Comparison of ENCODE assay signal across 8 mouse cellular contexts in genomic region chr8:75213686-75214085, GRCm38 (mm10). TPM values are rescaled to one million over a fixed set of nuclear protein-coding genes. Genes with fewer than 3 reads are reported as not detected.
A peak's percentile ranks its signal among the peaks of the same experiment; 100 is the strongest.
DNase-seq lines count a peak whose midpoint lies in the region; ATAC-seq lines count a peak whose summit lies in the region.

Rasd2 (plus strand) TSS chr8:75213944.

- peak within 1 kb of the TSS; percentile 51 for H3K9ac ChIP-seq in lung, embryonic 16.5 days (ENCODE audit: low read length)
- H3K9ac ChIP-seq in heart, embryonic 14.5 days (ENCODE audit: low read length) = peak within 1 kb of the TSS; percentile 68
- peak within 1 kb of the TSS; percentile 45 for H3K9ac ChIP-seq in limb, embryonic 12.5 days (replicated peaks)
- H3K9ac ChIP-seq in stomach, embryonic 16.5 days (ENCODE audit: low read length) = peak within 1 kb of the TSS; percentile 67

- WGBS in lung, embryonic 16.5 days = 1% methylated on average over 42 of the region's 42 CpGs
- 1% methylated on average over 41 of the region's 42 CpGs for WGBS in heart, embryonic 14.5 days
- 1% methylated on average over 42 of the region's 42 CpGs for WGBS in limb, embryonic 12.5 days
- 1% methylated on average over 42 of the region's 42 CpGs for WGBS in stomach, embryonic 16.5 days

- H3K27me3 ChIP-seq in lung, embryonic 16.5 days (ENCODE audit: control insufficient read depth, insufficient read depth, low read depth, low read length) = peaks cover 25% of the 10 kb centered on the region
- peaks cover 56% of the 10 kb centered on the region for H3K27me3 ChIP-seq in heart, embryonic 14.5 days (ENCODE audit: control insufficient read depth, insufficient read depth, low read length)
- H3K27me3 ChIP-seq in limb, embryonic 12.5 days = peaks cover 90% of the 10 kb centered on the region
- H3K27me3 ChIP-seq in stomach, embryonic 16.5 days (ENCODE audit: control insufficient read depth, insufficient read depth, low read length) = peaks cover 31% of the 10 kb centered on the region

- no peak within 1 kb of the TSS for H3K27ac ChIP-seq in lung, embryonic 16.5 days (ENCODE audit: low read length)
- no peak within 1 kb of the TSS for H3K27ac ChIP-seq in heart, embryonic 14.5 days (replicated peaks in 1 of 2; ENCODE audit: control insufficient read depth in 1 of 2, insufficient read depth in 1 of 2, low read depth in 2 of 2, low read length in 2 of 2)
- no peak within 1 kb of the TSS for H3K27ac ChIP-seq in limb, embryonic 12.5 days
- H3K27ac ChIP-seq in stomach, embryonic 16.5 days (ENCODE audit: low read length) = no peak within 1 kb of the TSS

- H3K36me3 ChIP-seq in lung, embryonic 16.5 days (ENCODE audit: control insufficient read depth, insufficient read depth, low read length) = no peaks in the 10 kb centered on the region
- H3K36me3 ChIP-seq in heart, embryonic 14.5 days (ENCODE audit: control insufficient read depth, insufficient read depth, low read length) = no peaks in the 10 kb centered on the region
- no peaks in the 10 kb centered on the region for H3K36me3 ChIP-seq in limb, embryonic 12.5 days
- H3K36me3 ChIP-seq in stomach, embryonic 16.5 days (ENCODE audit: control insufficient read depth, insufficient read depth, low read length) = no peaks in the 10 kb centered on the region

- peak within 1 kb of the TSS; percentile 97 for H3K4me2 ChIP-seq in lung, embryonic 16.5 days (ENCODE audit: low read depth, low read length)
- H3K4me2 ChIP-seq in heart, embryonic 14.5 days (ENCODE audit: low read length) = peak within 1 kb of the TSS; percentile 93
- peak within 1 kb of the TSS; percentile 91 for H3K4me2 ChIP-seq in limb, embryonic 12.5 days
- H3K4me2 ChIP-seq in stomach, embryonic 16.5 days (ENCODE audit: low read depth, low read length) = peak within 1 kb of the TSS; percentile 99

- ATAC-seq in lung, embryonic 16.5 days (ENCODE audit: low read depth) = no peak
- ATAC-seq in heart, embryonic 14.5 days (ENCODE audit: insufficient number of reproducible peaks, insufficient read depth, low FRiP score, low read depth) = no peak
- ATAC-seq in limb, embryonic 12.5 days (ENCODE audit: insufficient number of reproducible peaks, insufficient read depth, low FRiP score, low TSS enrichment, low read depth) = no peak
- ATAC-seq in stomach, embryonic 16.5 days (ENCODE audit: insufficient read depth, low FRiP score) = no peak

- peaks cover 16% of the 10 kb centered on the region for H3K4me1 ChIP-seq in lung, embryonic 16.5 days (replicated peaks; ENCODE audit: control insufficient read depth, insufficient read depth, low read length)
- H3K4me1 ChIP-seq in heart, embryonic 14.5 days (ENCODE audit: control insufficient read depth in 2 of 2, insufficient read depth in 2 of 2, low read length in 2 of 2) = peaks cover 5 to 21% of the 10 kb centered on the region in 2 experiments; a peak in 3 of 4 replicates
- H3K4me1 ChIP-seq in limb, embryonic 12.5 days (replicated peaks) = peaks cover 7% of the 10 kb centered on the region
- peaks cover 20% of the 10 kb centered on the region for H3K4me1 ChIP-seq in stomach, embryonic 16.5 days (ENCODE audit: control insufficient read depth, insufficient read depth, low read length)

- no peaks in the 10 kb centered on the region for H3K9me3 ChIP-seq in lung, embryonic 16.5 days (ENCODE audit: control insufficient read depth, low read length)
- H3K9me3 ChIP-seq in heart, embryonic 14.5 days (ENCODE audit: control insufficient read depth, low read length) = no peaks in the 10 kb centered on the region
- H3K9me3 ChIP-seq in limb, embryonic 12.5 days = no peaks in the 10 kb centered on the region
- H3K9me3 ChIP-seq in stomach, embryonic 16.5 days (replicated peaks; ENCODE audit: control insufficient read depth, low read length) = no peaks in the 10 kb centered on the region

- peak within 1 kb of the TSS; percentile 58 for H3K4me3 ChIP-seq in lung, embryonic 16.5 days (ENCODE audit: low read length)
- peak within 1 kb of the TSS; percentile 43 to 56 for H3K4me3 ChIP-seq in heart, embryonic 14.5 days (ENCODE audit: control insufficient read depth in 1 of 2, insufficient read depth in 1 of 2, low read depth in 1 of 2, low read length in 2 of 2)
- peak within 1 kb of the TSS; percentile 50 for H3K4me3 ChIP-seq in limb, embryonic 12.5 days (replicated peaks)
- peak within 1 kb of the TSS; percentile 54 for H3K4me3 ChIP-seq in stomach, embryonic 16.5 days (replicated peaks; ENCODE audit: low read length)

- DNase-seq in cerebellum, adult 8-10 months = peak; percentile 25
- DNase-seq in cerebellum, postnatal 10 days = no peak
- DNase-seq in lung, postnatal 25 days (ENCODE audit: low spot score) = no peak
- no peak for DNase-seq in thymus, adult 18-20 months

RNA-seq across cellular contexts. Expression of gene Rasd2, which starts in this region (rescaled TPM):
- polyA plus RNA-seq in lung, embryonic 16.5 days (2015; fragmentation: Nextera tagmentation; extraction: Ambion mirVana) = 0.59 and 1.1 TPM in 2 replicates
- polyA plus RNA-seq in heart, embryonic 14.5 days (2014; fragmentation: Nextera tagmentation; extraction: Ambion mirVana) = 0.57 and 0.67 TPM in 2 replicates
- 0.14 and 0.27 TPM in 2 replicates for polyA plus RNA-seq in limb, embryonic 12.5 days (2016; fragmentation: Nextera tagmentation; extraction: Ambion mirVana)
- 0.80 and 1.1 TPM in 2 replicates for polyA plus RNA-seq in stomach, embryonic 16.5 days (2015; fragmentation: Nextera tagmentation; extraction: Ambion mirVana)
